Comparison of ENCODE assay signal across 13 mouse cellular contexts in the genomic region with DNA sequence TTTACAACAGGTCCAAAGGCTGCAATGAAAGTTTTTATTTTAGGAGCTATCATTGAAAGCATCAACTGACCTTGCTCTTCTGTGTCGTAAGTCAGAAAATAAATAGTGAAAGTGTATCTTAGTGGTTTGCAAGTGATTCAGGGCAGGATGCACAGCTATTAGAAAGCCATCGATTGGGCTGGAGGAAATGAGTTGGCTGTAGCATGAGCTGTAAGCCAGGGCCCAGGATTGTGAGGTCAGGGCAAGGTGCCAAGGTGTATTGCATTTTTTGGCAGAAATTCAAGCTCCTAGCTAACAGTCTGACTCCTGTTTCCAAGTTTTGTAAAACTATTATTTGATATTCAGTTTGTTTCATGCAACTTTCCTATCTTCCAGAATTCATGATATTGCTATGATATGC.
DNase-seq lines count a peak whose midpoint lies in the region; ATAC-seq and TF ChIP-seq lines count a peak whose summit lies in the region.
"Had no signal": no experiment of that assay in that cellular context is flagged by ENCODE, and none has a peak within 500 bp of the region (broad histone marks: within the 10 kb centered on the region; RNA-seq: fewer than 3 reads in every experiment).

No protein-coding gene starts in this region.

- peak; percentile 8 for DNase-seq in heart, adult 8-10 months (ENCODE audit: low spot score)
- no peak for DNase-seq in heart, embryonic 10.5 days (ENCODE audit: low spot score)
- peak; percentile 17 for DNase-seq in midbrain, postnatal 0 days (ENCODE audit: low spot score)
- no peak for DNase-seq in midbrain, embryonic 11.5 days (ENCODE audit: low spot score, missing footprints)
- peak; percentile 47 to 71 for DNase-seq in cerebellum, postnatal 14 days
- DNase-seq in kidney, postnatal 4 days = peak; percentile 1 to 2
- no peak for DNase-seq in T-cell, adult 2 months (ENCODE audit: low spot score)
- no peak for DNase-seq in layer of hippocampus, adult 9-10 months (ENCODE audit: low spot score)
- DNase-seq: layer of hippocampus, postnatal 36 days; thymus, postnatal 4 days had no signal

- H3K27ac ChIP-seq in heart, embryonic 10.5 days = no peak overlapping the region
- no peak overlapping the region for H3K27ac ChIP-seq in midbrain, postnatal 0 days (ENCODE audit: low read depth, low read length)
- H3K27ac ChIP-seq in midbrain, embryonic 11.5 days (ENCODE audit: low read depth, low read length) = no peak overlapping the region
- H3K27ac ChIP-seq: liver, embryonic 14.5 days; neural tube, embryonic 12.5 days had no signal

- H3K9ac ChIP-seq in midbrain, postnatal 0 days (replicated peaks; ENCODE audit: low read length, poor library complexity, severe bottlenecking) = no peak overlapping the region
- H3K9ac ChIP-seq in midbrain, embryonic 11.5 days (ENCODE audit: low read length) = no peak overlapping the region
- H3K9ac ChIP-seq: liver, embryonic 14.5 days; neural tube, embryonic 12.5 days had no signal

- H3K4me3 ChIP-seq in heart, embryonic 10.5 days = no peak overlapping the region
- H3K4me3 ChIP-seq in midbrain, postnatal 0 days (ENCODE audit: low read depth, low read length) = no peak overlapping the region
- no peak overlapping the region for H3K4me3 ChIP-seq in midbrain, embryonic 11.5 days (ENCODE audit: low read depth, low read length)
- H3K4me3 ChIP-seq: megakaryocyte, embryonic 14.5 days; neural tube, embryonic 12.5 days had no signal

- H3K4me2 ChIP-seq in midbrain, postnatal 0 days (ENCODE audit: low read depth, low read length, poor library complexity, severe bottlenecking) = no peak overlapping the region
- H3K4me2 ChIP-seq in midbrain, embryonic 11.5 days = no peak overlapping the region
- H3K4me2 ChIP-seq: neural tube, embryonic 12.5 days had no signal

- H3K27me3 ChIP-seq in heart, embryonic 10.5 days (ENCODE audit: insufficient read depth, poor library complexity, severe bottlenecking) = no peaks in the 10 kb centered on the region
- H3K27me3 ChIP-seq in midbrain, postnatal 0 days (ENCODE audit: insufficient read depth, low read length) = no peaks in the 10 kb centered on the region
- no peaks in the 10 kb centered on the region for H3K27me3 ChIP-seq in midbrain, embryonic 11.5 days (ENCODE audit: control insufficient read depth, insufficient read depth, low read length)
- H3K27me3 ChIP-seq: megakaryocyte, embryonic 14.5 days; neural tube, embryonic 12.5 days had no signal

- WGBS in heart, embryonic 10.5 days = 85% methylated on average over 2 of the region's 2 CpGs
- 77% methylated on average over 2 of the region's 2 CpGs for WGBS in midbrain, postnatal 0 days
- WGBS in midbrain, embryonic 11.5 days = 85% methylated on average over 2 of the region's 2 CpGs

- TF ChIP-seq CTCF in midbrain, postnatal 0 days (IDR thresholded peaks at IDR 0.05) = no peak

- no peaks in the 10 kb centered on the region for H3K36me3 ChIP-seq in heart, embryonic 10.5 days
- H3K36me3 ChIP-seq in midbrain, postnatal 0 days (ENCODE audit: insufficient read depth, low read length) = no peaks in the 10 kb centered on the region
- H3K36me3 ChIP-seq in midbrain, embryonic 11.5 days (ENCODE audit: control insufficient read depth, insufficient read depth, low read length) = no peaks in the 10 kb centered on the region
- H3K36me3 ChIP-seq: neural tube, embryonic 12.5 days had no signal

- ATAC-seq in midbrain, postnatal 0 days (ENCODE audit: low FRiP score) = no peak
- no peak for ATAC-seq in midbrain, embryonic 11.5 days (ENCODE audit: low FRiP score)

- no peaks in the 10 kb centered on the region for H3K4me1 ChIP-seq in heart, embryonic 10.5 days
- no peaks in the 10 kb centered on the region for H3K4me1 ChIP-seq in midbrain, postnatal 0 days (ENCODE audit: insufficient read depth, low read length)
- H3K4me1 ChIP-seq in midbrain, embryonic 11.5 days (ENCODE audit: control insufficient read depth, insufficient read depth, low read length) = no peaks in the 10 kb centered on the region
- H3K4me1 ChIP-seq: megakaryocyte, embryonic 14.5 days; neural tube, embryonic 12.5 days had no signal

- no peaks in the 10 kb centered on the region for H3K9me3 ChIP-seq in heart, embryonic 10.5 days
- no peaks in the 10 kb centered on the region for H3K9me3 ChIP-seq in midbrain, postnatal 0 days (ENCODE audit: low read length)
- no peaks in the 10 kb centered on the region for H3K9me3 ChIP-seq in midbrain, embryonic 11.5 days (ENCODE audit: control insufficient read depth, low read length)
- H3K9me3 ChIP-seq: megakaryocyte, embryonic 14.5 days; neural tube, embryonic 12.5 days had no signal

Comparison
In these comparisons a context has a peak if more than half of its experiments do, and no peak if none do; other contexts are left out.
1. DNase-seq: peak in heart, adult 8-10 months (single experiment), midbrain, postnatal 0 days (single experiment), cerebellum, postnatal 14 days (2 of 2) and kidney, postnatal 4 days (2 of 2); none in heart, embryonic 10.5 days (single experiment), midbrain, embryonic 11.5 days (single experiment), T-cell, adult 2 months (single experiment) and layer of hippocampus, adult 9-10 months (single experiment).